Mouse (Mus musculus): ENCODE measurements around the gene Olfr1392.

DNA sequence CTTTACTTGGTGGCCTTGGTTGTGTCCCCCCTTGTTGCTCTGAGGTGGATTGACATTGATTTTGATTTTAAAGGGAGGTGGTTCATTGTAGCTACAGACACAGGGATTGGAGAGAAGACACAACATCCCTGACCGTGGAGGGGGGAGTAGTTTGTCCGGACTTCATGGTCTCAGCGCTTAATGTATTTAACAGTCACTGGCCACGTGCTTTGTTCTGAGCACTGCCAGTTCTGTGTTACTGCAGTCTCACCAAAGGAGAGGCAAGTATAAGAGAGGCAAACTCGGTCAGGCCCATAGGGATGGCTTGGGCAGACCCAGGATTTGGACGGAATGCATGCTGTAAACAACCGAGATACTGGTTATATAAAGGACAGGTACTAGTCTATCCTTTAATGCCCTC is 21.0 kb upstream of the Olfr1392 start:
- no peak for TF ChIP-seq GATA1 (IDR thresholded peaks at IDR 0.05; ENCODE audit: low read length)
- no peak for TF ChIP-seq TAL1 (IDR thresholded peaks at IDR 0.05; ENCODE audit: low read length)

Measured in erythroblast, embryonic 14.5 days (primary cell).